Mouse (Mus musculus): ENCODE results near the gene Gatm.

DNA sequence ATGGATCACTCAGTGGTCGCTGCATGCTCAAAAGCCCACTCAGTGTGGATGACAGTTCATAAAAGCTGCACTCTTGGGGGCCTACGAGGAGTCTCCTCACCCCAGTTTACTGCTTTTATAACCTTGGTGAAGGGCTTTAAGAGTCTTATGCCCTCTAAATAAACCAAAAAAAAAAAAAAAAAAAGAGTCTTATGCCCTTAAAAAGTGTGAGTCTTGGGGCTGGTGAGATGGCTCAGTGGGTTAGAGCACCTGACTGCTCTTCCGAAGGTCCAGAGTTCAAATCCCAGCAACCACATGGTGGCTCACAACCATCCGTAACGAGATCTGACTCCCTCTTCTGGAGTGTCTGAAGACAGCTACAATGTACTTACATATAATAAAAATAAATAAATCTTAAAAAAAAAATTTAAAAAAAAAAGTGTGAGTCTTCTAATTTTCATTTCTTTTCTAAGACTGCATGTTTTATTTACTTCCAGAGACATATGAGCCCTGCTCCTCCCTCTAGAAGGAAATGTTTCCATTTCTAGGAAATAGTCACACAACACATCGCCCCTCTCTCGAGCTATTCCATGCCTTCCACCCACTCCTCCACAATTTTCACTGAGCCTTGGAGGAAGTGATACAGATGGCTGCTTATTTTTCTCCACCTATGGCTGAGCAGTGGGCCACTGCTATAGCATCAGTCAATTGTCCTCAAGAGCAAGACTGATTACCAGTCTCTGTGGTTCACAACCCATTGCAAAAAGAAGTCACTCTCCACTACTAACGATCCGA is 10.4 kb upstream of the Gatm start:
- TF ChIP-seq CTCF (IDR thresholded peaks at IDR 0.05; ENCODE audit: low read depth, low read length) (no peak), EP300 (IDR thresholded peaks at IDR 0.05; ENCODE audit: insufficient read depth, low read depth, low read length) (no peak)

All from ES-Bruce4 (cell line).